Mouse (Mus musculus) erythroblast, embryonic 14.5 days (primary cell): ENCODE measurements at regions not wholly inside any gene's neighbourhood (a gene's known extent, or its start where the extent isn't known, plus 50 kb on each side); places are given as distances from the start of the nearest gene placed in this dataset.

Source experiments
- GATA1 ChIP-seq: IDR thresholded peaks from 2 replicates; pipeline ENCODE4 v1.6.1; 2012; ENCODE audit warnings: low read length, inconsistent platforms, mixed read lengths
- TAL1 ChIP-seq: IDR thresholded peaks from 3 replicates; pipeline ENCODE4 v1.6.1; 2012; ENCODE audit warnings: low read length, inconsistent platforms, mixed read lengths

DNA sequence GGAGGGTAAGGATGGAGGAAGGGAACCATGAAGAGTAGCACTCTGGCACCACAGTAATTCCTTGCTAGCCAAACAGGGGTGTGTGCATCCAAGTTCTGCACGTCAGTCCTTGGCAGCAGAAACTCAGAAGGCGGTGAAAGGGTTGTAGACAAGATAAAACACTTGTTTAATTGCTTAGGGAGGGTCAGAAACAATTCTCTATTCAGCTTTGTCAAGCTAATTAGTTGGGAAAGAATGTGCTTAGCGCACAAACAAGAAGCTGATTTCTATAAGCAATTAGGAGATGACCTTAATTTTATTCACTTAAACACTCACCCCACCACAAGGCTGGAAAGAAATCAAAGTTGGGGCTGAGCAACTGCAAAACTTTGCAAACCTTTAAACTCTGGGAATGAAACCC is 491.7 kb upstream of the Ercc4 start:
- TF ChIP-seq GATA1 (no peak), TAL1 (no peak)
